Mouse (Mus musculus) liver, embryonic 14.5 days (tissue): ENCODE results near the gene Abca2. TPM values are rescaled to one million over a fixed set of nuclear protein-coding genes. Genes with fewer than 3 reads are reported as not detected.

Source experiments
- ATAC-seq: fragments of 200-750 bp; cut with Nextera tagmentation; 2 replicates; pipeline ENCODE4 v1.8.0; 2017; ENCODE audit warnings: moderate number of reproducible peaks, mild to moderate bottlenecking, moderate library complexity; ENCODE audit not compliant: insufficient read depth
- DNase-seq, 3 experiments: peaks; one replicate each; pipeline ENCODE4 v3.0.0-alpha.2; 2012 to 2013; ENCODE audit warnings: low read depth in 3 of 3, low spot score in 3 of 3
- H3K27ac ChIP-seq: fragments of 300-500 bp; sonication (generic); 2 replicates; pipeline ENCODE4 v1.5.1; 2014; ENCODE audit warnings: moderate library complexity, mild to moderate bottlenecking, control low read depth, inconsistent platforms
- H3K27me3 ChIP-seq: fragments of 300-500 bp; sonication (generic); 2 replicates; pipeline ENCODE4 v1.6.1; 2014; ENCODE audit warnings: mild to moderate bottlenecking, low read length, moderate library complexity; ENCODE audit not compliant: control insufficient read depth, insufficient read depth
- H3K36me3 ChIP-seq: fragments of 300-500 bp; sonication (generic); replicated peaks from 2 replicates; pipeline ENCODE4 v1.6.1; 2014; ENCODE audit warnings: low read depth; ENCODE audit not compliant: control insufficient read depth, insufficient read depth
- H3K4me1 ChIP-seq, 2 experiments: fragments of 200-500 bp in 1 of 2; fragments of 300-500 bp in 1 of 2; sonication (generic) in 1 of 2; replicated peaks; 2 replicates each; pipeline ENCODE4 v1.6.1; 2012 to 2014; ENCODE audit warnings: antibody characterized with exemption in 1 of 2, inconsistent platforms in 1 of 2, low read length in 1 of 2; ENCODE audit not compliant: control insufficient read depth in 2 of 2, insufficient read depth in 2 of 2
- H3K4me2 ChIP-seq: fragments of 300-500 bp; sonication (generic); 2 replicates; pipeline ENCODE4 v1.6.1; 2014; ENCODE audit warnings: low read depth, mild to moderate bottlenecking, control low read depth, moderate library complexity
- H3K4me3 ChIP-seq, 2 experiments: fragments of 200-500 bp in 1 of 2; fragments of 300-500 bp in 1 of 2; sonication (generic) in 1 of 2; 2 replicates each; pipeline ENCODE4 v1.5.1; 2012 to 2014; ENCODE audit warnings: low read depth in 2 of 2, low read length in 2 of 2, mild to moderate bottlenecking in 2 of 2, control low read depth in 1 of 2, inconsistent platforms in 1 of 2, moderate library complexity in 1 of 2; ENCODE audit not compliant: insufficient read depth in 1 of 2
- H3K9ac ChIP-seq: fragments of 300-500 bp; sonication (generic); replicated peaks from 2 replicates; pipeline ENCODE4 v1.6.1; 2014; ENCODE audit warnings: mild to moderate bottlenecking, control low read depth, moderate library complexity
- H3K9me3 ChIP-seq: fragments of 300-500 bp; sonication (generic); 2 replicates; pipeline ENCODE4 v1.6.1; 2016; ENCODE audit warnings: low read length, mixed read lengths; ENCODE audit not compliant: control insufficient read depth
- CTCF ChIP-seq: IDR thresholded peaks from 2 replicates; pipeline ENCODE4 v1.5.1; 2016; ENCODE audit warnings: antibody characterized with exemption, low read depth, control low read depth
- EP300 ChIP-seq: IDR thresholded peaks from 2 replicates; pipeline ENCODE4 v1.6.1; 2016; ENCODE audit warnings: antibody characterized with exemption, low read depth
- WGBS: fragments of 180-500 bp; shearing (Covaris S2); extraction: QIAGEN DNeasy Blood & Tissue Kit; methylation state at CpG from one replicate; pipeline ENCODE4 v1.1.7; 2014; ENCODE audit not compliant: insufficient replicate concordance; 5-methylcytosine and 5-hydroxymethylcytosine counted together
- polyA plus RNA-seq, 2 experiments: library from polyadenylated mRNA; depleted of rRNA in 1 of 2; stranded (reverse) in 1 of 2; unstranded in 1 of 2; fragments of >200 nt; fragmentation: Nextera tagmentation in 1 of 2; extraction: Ambion mirVana in 1 of 2; gene quantifications; 2 replicates each; pipeline versions ENCODE4 v1.2.1 to v1.2.3; 2012 to 2014

Gene Abca2
- polyA plus RNA-seq, 2 experiments = 0.91 to 2.5 TPM

DNA sequence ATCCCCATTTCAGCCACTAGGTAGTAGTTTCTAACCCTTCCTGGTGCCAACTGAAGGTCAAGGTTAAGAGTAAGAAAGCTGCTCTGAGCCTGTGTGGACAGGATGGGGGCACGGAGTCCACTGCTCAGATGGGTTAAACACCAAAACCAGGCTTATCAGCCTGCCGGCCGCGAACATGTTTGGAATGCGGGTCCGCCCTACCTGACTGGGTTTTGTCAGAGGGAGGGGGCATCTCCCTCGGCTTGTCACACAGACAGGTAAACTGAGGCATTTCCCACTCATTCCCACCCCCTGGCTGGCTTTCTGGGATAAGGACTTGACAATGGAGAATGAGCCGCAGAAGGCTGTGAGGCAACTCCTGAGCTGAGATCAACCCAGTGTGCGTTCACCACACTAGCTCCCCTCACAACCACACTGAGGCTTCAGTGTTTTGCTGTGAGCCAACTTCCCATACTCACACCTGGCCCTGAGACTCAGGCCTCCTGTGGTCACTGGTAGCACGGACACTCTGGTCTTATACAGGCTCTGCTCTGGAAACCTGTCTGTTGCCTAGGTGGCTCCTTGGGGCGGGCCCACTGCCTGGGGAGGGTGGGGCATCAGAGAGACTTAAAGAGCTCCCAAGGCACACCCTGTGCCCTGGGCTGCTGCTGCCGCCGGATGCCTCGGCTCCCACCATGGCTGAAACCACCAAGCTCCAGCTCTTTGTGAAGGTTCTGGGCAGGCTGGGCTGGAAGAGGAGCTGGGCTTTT lies 27.9 kb downstream of the Abca2 start, which contains the start of gene Clic3:
Clic3 (plus strand) TSS at position 634 of the 749 bp plus-strand sequence.
- Histone ChIP-seq H3K9me3 (no peaks in the 10 kb centered on the region), H3K36me3 (no peaks in the 10 kb centered on the region), H3K27me3 (no peaks in the 10 kb centered on the region), H3K27ac (no peak within 1 kb of the TSS), H3K4me1 (peaks cover 4 to 8% of the 10 kb centered on the region in 2 experiments), H3K9ac (no peak within 1 kb of the TSS), H3K4me3 (no peak within 1 kb of the TSS), H3K4me2 (no peak within 1 kb of the TSS)
- WGBS = 58% methylated on average over 14 of the region's 14 CpGs
- ATAC-seq = no peak
- no peak for TF ChIP-seq CTCF
- TF ChIP-seq EP300 = no peak
- no peak for DNase-seq

DNA sequence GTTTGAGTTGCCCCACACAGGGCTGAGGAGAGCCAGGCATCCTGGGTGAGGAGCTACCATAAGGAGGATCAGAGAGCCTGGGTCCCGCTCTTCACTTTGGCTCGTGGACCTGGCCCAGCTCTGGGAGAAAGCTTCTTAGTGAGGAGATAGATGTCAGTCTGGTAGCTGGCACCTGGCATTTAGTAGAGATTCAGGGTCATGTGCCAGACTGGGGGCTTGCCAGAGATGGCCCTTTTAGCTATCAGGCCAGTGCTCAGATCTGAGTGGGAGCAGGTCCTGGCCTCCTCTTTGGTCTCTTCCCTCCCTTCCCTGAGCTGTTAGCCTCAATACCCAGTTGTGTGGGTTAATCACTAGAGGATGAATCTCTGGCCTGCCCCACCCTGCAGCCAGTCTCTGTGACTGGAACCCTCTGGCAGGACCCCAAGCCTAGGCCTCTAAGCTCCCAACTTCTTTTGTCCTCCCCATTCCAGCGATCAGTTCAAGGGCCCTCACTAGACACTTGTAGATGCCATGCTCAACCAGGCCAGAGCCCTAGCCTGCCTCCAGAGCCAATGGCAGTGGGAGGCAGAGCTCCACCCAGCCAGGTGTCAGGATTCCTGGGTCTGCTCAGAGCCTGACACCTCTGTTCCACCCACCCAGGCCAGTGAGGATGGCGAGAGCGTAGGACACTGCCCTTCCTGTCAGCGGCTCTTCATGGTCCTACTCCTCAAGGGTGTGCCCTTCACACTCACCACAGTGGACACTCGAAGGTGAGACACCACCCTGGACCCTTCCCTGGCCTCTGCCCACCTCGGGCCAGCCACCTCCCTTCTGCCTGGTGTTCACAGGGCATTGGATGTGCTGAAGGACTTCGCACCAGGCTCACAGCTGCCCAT lies 28.8 kb downstream of the Abca2 start:
- ATAC-seq (no peak), DNase-seq (no peak)
- Histone ChIP-seq H3K9ac (no peak overlapping the region), H3K4me1 (peaks cover 4 to 11% of the 10 kb centered on the region in 2 experiments), H3K4me3 (no peak overlapping the region), H3K36me3 (no peaks in the 10 kb centered on the region), H3K9me3 (no peaks in the 10 kb centered on the region), H3K27ac (no peak overlapping the region), H3K4me2 (no peak overlapping the region), H3K27me3 (no peaks in the 10 kb centered on the region)
- no peak for TF ChIP-seq CTCF
- TF ChIP-seq EP300 = no peak
- WGBS = 73% methylated on average over 9 of the region's 9 CpGs

DNA sequence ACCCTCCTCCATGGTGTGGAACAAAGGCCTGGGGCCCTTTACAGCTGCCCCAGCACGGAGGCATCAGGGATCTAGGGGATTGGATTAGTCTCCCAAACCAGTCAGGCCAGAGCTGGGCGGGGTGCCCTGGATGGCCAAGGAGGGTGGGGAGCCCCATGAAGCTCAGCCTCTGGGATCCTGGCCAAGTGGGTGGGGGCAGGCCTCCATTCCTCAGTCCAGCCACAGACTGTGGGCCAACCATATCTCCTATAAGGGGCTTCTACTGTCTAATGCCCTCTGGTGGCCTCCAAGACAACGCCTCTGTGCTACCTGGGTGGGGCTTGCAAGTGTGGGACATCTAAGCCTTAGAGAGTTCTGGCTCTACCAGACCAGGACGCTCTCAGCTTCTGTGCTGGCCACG lies 30.4 kb downstream of the Abca2 start:
- Histone ChIP-seq H3K36me3 (no peaks in the 10 kb centered on the region), H3K4me3 (no peak overlapping the region), H3K9me3 (no peaks in the 10 kb centered on the region), H3K4me2 (no peak overlapping the region), H3K4me1 (peaks cover 4 to 11% of the 10 kb centered on the region in 2 experiments), H3K9ac (no peak overlapping the region), H3K27ac (no peak overlapping the region), H3K27me3 (no peaks in the 10 kb centered on the region)
- DNase-seq = no peak
- TF ChIP-seq EP300 = no peak
- TF ChIP-seq CTCF = no peak; the same call in 1 of the 2 replicates
- ATAC-seq = no peak
- WGBS = 64% methylated on average over 5 of the region's 5 CpGs

DNA sequence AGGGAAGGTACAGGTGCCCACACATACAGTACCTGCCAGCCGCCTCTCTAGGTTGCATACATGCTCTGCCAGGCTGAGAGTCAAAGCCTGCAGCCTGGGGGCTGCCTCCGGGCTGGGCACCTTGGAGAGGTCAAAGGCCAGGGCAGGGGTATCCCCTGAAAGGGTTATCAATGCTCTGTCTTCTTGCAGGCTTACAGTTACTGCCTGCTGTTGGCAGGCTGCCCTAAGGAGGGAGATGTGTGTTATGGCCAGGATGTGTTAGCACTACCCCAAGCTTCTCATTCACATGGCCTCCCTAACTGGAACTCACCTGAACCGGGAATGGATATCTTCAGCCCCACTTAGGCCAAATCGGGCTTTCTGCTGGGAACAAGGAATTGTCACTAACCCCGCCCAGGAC lies 31.6 kb downstream of the Abca2 start:
- H3K9ac ChIP-seq = peak overlapping the region; percentile 77
- peaks cover 4 to 11% of the 10 kb centered on the region in 2 experiments for H3K4me1 ChIP-seq
- 36% methylated on average over 5 of the region's 5 CpGs for WGBS
- ATAC-seq (no peak; the same call in 1 of the 2 replicates), DNase-seq (no peak)
- H3K27me3 ChIP-seq = no peaks in the 10 kb centered on the region
- peak overlapping the region; percentile 81 for H3K27ac ChIP-seq
- H3K4me2 ChIP-seq = peak overlapping the region; percentile 90
- peak overlapping the region; percentile 71 to 83 for H3K4me3 ChIP-seq
- no peak for TF ChIP-seq EP300
- TF ChIP-seq CTCF = no peak
- no peaks in the 10 kb centered on the region for H3K36me3 ChIP-seq
- H3K9me3 ChIP-seq = no peaks in the 10 kb centered on the region
